Mouse (Mus musculus): ENCODE measurements at regions not wholly inside any gene's neighbourhood (a gene's known extent, or its start where the extent isn't known, plus 50 kb on each side); places are given as distances from the start of the nearest gene placed in this dataset.

DNA sequence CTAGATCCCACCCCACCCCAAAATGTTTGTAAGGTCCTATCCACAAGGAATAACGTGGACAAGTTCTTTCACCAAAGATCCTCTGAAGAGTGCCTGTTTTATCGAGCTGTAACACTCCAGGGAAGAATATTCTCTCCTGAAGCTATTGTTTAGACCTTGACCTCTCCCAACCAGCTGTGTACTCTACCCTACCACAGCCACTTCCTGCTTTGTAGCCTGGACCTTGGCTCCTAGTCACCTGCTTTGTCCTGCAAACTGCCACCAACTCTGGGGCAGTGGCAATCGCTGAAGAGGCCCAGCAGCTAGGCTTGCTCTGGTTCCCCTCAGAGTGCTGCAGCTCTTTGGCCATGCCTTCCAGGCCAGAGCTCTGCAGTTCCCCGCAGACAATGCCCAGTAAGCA is 239.1 kb downstream of the Hace1 start:
- TF ChIP-seq EP300 (IDR thresholded peaks at IDR 0.05; ENCODE audit: insufficient read depth, low read depth, low read length) (no peak), CTCF (IDR thresholded peaks at IDR 0.05) (no peak)

All from heart, adult 2 months (tissue).